Mouse (Mus musculus) kidney, postnatal 25 days (tissue): ENCODE data around the gene Fbxw28.
"Not testable (repeated sequence)": the region's sequence is repeated elsewhere in the genome, so short reads cannot be mapped to it uniquely, and the experiment has no call there.

Experiments
- DNase-seq, 2 experiments: peaks; one replicate each; pipeline ENCODE4 v3.0.0; 2021; ENCODE audit warnings: mixed read lengths in 2 of 2

Gene Fbxw28

DNA sequence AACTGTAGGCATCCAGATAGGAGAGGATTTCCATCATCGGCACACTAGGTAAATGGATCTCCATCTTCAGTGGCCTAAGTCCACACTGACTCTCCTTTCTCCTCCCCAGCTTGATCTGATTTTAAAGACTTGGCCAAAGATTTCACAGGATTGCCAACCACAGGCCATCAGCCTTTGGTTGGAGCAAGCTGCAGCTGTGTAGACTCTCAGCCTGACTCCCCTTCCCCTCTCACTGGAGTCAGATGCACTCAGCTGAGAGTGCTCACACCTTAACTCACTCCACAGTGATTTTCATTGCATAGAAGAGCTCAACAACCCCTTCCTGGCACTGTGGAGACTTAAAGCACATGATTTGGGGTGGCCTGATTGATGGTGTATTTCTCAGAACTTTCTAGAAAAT is at the start of gene Fbxw28:
Gene Fbxw28 (minus strand): TSS at position 101 of the 400 bp plus-strand sequence.
- not testable (repeated sequence) for DNase-seq

DNA sequence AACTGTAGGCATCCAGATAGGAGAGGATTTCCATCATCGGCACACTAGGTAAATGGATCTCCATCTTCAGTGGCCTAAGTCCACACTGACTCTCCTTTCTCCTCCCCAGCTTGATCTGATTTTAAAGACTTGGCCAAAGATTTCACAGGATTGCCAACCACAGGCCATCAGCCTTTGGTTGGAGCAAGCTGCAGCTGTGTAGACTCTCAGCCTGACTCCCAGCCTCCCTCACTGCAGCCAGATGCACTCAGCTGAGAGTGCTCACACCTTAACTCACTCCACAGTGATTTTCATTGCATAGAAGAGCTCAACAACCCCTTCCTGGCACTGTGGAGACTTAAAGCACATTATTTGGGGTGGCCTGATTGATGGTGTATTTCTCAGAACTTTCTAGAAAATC is 51.9 kb downstream of the Fbxw28 start, which contains the start of gene Fbxw14:
Gene Fbxw14 (minus strand): TSS at position 101 of the 400 bp plus-strand sequence.
- DNase-seq: not testable (repeated sequence)
